Mouse (Mus musculus) heart, adult 2 months (tissue): ENCODE measurements at regions not wholly inside any gene's neighbourhood (a gene's known extent, or its start where the extent isn't known, plus 50 kb on each side); places are given as distances from the start of the nearest gene placed in this dataset.

Experiments
- CTCF ChIP-seq: fragments of 200-600 bp; IDR thresholded peaks from 2 replicates; pipeline ENCODE4 v1.8.1; 2022; ENCODE audit warnings: antibody characterized with exemption, mild to moderate bottlenecking, moderate library complexity
- EP300 ChIP-seq: fragments of 200-500 bp; IDR thresholded peaks from 2 replicates; pipeline ENCODE4 v1.6.1; 2011; ENCODE audit warnings: low read depth, low read length, control low read depth; ENCODE audit not compliant: insufficient read depth
- POLR2A ChIP-seq: fragments of 200-500 bp; IDR thresholded peaks from 2 replicates; pipeline ENCODE4 v1.6.1; 2011; ENCODE audit warnings: mild to moderate bottlenecking, low read depth, low read length, control low read depth; ENCODE audit not compliant: insufficient read depth

- TF ChIP-seq EP300 (no peak), CTCF (no peak), POLR2A (no peak)
Measured at GRCm38 (mm10) chr5:148788690-148789089, 140.4 kb downstream of the Katnal1 start.
